Mouse (Mus musculus) cerebellum, adult 2 months (tissue): ENCODE data around the gene Med13.

Source experiments
- CTCF ChIP-seq: fragments of 200-500 bp; IDR thresholded peaks from 2 replicates; pipeline ENCODE4 v1.5.1; 2011; ENCODE audit warnings: low read depth, mild to moderate bottlenecking, control low read depth, low read length, moderate library complexity, borderline replicate concordance; ENCODE audit not compliant: insufficient read depth
- POLR2A ChIP-seq: fragments of 200-500 bp; IDR thresholded peaks from 2 replicates; pipeline ENCODE4 v1.6.1; 2011; ENCODE audit warnings: low read length, control low read depth, borderline replicate concordance; ENCODE audit not compliant: insufficient read depth

DNA sequence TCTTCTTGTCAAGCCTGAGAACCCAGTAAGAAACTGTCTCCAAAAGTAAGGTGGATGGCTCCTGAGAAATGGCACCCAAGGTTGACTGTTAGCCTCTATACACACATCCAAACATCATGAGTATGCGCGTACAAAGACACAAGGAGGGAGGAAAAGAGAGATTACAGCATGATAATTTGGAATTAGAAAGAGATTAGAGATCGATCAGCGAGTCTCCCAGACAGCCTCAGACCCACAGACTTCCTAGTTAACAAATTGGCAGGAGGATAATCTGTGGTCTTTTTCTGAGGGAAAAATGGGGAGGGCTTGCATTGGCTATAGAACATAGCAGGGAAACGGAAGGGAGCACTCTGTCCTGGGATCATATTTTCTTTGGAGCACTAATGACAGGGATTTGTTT is 20.4 kb upstream of the Med13 start:
- TF ChIP-seq CTCF (no peak), POLR2A (no peak)
